Mouse (Mus musculus) layer of hippocampus, postnatal 14 days (tissue): Measurements from ENCODE around the gene Vmn1r51. TPM values are rescaled to one million over a fixed set of nuclear protein-coding genes. Genes with fewer than 3 reads are reported as not detected.
"Not testable (repeated sequence)": the region's sequence is repeated elsewhere in the genome, so short reads cannot be mapped to it uniquely, and the experiment has no call there.

Experiments used
- DNase-seq, 2 experiments: peaks; one replicate each; pipeline ENCODE4 v3.0.0; 2021 to 2022; ENCODE audit warnings: low spot score in 2 of 2, mixed read lengths in 1 of 2
- long read RNA-seq, 2 experiments: library from polyadenylated mRNA; stranded (forward); transcript quantifications; one replicate each; pipeline ENCODE4 v2.0.0; 2021
- total RNA-seq, 2 experiments: library from RNA; stranded (reverse); gene quantifications; 2 replicates each; pipeline ENCODE4 v1.2.3; 2021

Gene Vmn1r51
- total RNA-seq, result not detected
- long read RNA-seq, experiment 1, result 0 reads
- long read RNA-seq, experiment 2, result 0 reads

DNA sequence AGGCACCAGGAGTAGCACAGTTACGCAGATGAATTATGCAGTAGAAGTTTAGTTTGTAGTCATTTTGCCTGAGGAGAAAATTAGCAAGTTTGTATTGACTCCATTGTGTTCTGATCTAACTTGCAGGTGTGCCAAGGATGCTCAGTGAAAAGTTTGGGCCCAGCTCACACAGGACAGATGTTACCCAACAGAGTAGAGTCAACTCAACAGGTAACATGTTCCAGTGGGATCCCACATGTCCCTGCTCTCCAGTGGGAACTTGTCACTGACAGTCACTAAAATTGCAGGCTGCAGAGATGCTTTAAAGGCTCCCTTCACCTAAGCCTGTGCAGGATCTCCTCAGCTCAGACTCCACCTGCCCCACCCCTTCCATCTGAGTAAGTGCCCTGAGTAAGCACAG, at the start of gene Vmn1r51:
TSS of gene Vmn1r51 (plus strand) at position 301 of the 400 bp plus-strand sequence.
- DNase-seq, result not testable (repeated sequence)

DNA sequence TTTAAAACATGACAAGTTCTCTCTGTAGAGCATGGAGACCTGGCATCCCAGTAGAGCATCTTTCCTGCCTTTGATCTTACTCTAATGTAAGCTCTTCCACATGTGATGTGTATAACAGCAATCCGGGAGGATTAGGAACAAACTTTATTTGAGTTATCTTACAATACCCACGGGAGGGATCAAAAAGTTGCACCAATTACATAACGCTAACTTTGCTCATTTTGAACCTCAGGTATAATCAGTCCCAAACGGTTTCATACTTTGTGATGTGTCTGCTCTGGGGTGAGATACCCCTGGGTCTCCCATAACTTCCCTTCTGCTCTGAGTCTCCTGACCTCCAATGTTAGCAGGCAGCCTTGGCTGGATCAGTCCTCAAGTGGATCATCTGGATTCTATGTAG, 44.0 kb upstream of the Vmn1r51 start, which contains the start of gene Vmn1r49:
TSS of gene Vmn1r49 (minus strand) at position 101 of the 400 bp plus-strand sequence.
- no peak for DNase-seq

DNA sequence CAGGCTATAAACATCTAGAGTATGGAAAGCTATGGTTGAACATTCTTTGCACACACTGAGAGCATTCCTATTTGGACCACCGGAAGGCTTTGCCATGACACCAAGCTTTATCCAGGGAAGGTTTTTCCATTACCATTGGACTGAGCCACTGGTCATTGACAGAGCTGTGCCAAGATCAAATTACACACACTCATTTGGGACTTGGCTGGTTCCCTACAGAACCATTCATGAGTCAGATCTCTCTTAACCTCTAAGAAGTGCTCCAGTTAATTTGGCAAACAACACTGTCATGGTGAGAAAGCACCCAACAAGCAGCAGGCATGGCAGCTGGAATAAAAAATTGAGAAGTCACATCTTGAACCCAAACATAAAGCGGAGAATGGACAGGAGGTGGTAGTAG, 21.8 kb upstream of the Vmn1r51 start:
- no peak for DNase-seq

DNA sequence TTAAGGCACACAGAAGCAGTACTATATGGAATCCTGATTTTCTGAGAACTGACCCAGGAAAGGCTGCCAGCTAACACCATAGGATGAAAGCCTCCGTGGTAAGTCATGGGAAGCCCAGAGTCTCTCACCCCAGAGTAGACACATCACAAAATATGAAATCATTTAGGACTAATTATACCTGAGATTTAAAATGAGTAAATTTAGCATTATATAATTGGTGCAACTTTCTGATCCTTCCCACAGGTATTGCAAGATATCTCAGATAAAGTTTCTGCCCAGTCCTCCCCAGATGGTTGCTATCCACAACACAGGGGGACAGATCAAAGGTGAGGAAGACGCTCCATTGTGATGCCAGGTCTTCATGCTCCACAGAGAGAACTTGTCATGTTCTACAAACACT, 21.3 kb upstream of the Vmn1r51 start, which contains the start of gene Vmn1r50:
TSS of gene Vmn1r50 (plus strand) at position 301 of the 400 bp plus-strand sequence.
- DNase-seq, result no peak

DNA sequence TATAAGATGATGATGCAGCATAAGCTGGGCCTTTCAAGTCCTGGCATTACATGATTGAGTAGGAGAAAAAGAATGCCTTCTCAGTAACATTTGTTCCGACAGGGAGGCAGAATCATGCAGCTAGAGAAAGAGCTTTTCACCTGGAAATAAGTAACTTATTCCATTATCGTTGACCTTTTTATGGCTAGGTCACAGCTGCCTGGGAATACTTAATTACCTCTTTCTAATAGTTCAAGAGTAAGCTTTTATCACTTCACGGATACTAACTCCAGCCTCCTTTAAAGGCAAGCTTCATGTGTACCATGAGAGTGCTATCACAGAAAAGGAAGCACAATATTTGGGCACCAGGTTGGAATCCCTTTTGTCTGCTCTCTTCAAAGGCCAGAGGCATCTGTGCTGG, 37.7 kb downstream of the Vmn1r51 start:
- DNase-seq, result no peak

DNA sequence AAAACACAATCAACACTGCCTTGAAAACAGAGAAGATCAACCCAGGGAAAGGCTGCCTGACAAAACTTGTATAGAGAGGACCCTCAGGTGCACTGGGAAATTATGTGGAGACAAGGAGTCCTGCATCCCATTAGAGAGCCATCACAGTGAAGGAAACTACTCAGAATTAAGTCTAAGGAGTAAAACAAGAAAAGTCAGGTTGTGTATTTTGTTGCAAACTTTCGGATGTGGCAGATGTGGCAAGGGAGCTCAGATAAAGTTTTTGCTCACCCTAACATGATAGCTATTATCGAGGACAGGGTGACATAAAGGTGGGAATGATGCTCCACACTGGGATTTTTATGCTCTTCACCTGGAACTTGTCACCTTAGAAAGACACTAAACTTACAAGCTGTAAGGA, 52.1 kb downstream of the Vmn1r51 start, which contains the start of gene Vmn1r52:
TSS of gene Vmn1r52 (plus strand) at position 301 of the 400 bp plus-strand sequence.
- DNase-seq, result no peak

Other genes starting within 250 kb of the Vmn1r51 start
- gene Vmn1r42, start 246.2 kb upstream of the Vmn1r51 start, total RNA-seq, result not detected
- gene Vmn1r43, start 246.2 kb upstream of the Vmn1r51 start, total RNA-seq, result not detected
- gene Vmn1r44, start 238.9 kb upstream of the Vmn1r51 start, total RNA-seq, result not detected
- not detected for gene Vmn1r45, start 182.0 kb upstream of the Vmn1r51 start, total RNA-seq
- not detected for gene Vmn1r46, start 153.3 kb upstream of the Vmn1r51 start, total RNA-seq
- not detected for gene Vmn1r47, start 106.4 kb upstream of the Vmn1r51 start, total RNA-seq
- gene Vmn1r48, start 85.8 kb upstream of the Vmn1r51 start, total RNA-seq, result not detected
- not detected for gene Vmn1r49, start 44.1 kb upstream of the Vmn1r51 start, total RNA-seq
- not detected for gene Vmn1r50, start 21.2 kb upstream of the Vmn1r51 start, total RNA-seq
- not detected for gene Vmn1r52, start 52.2 kb downstream of the Vmn1r51 start, total RNA-seq
- not detected for gene V1ra8, start 80.2 kb downstream of the Vmn1r51 start, total RNA-seq
- not detected for gene Vmn1r53, start 101.8 kb downstream of the Vmn1r51 start, total RNA-seq
- not detected for gene Vmn1r54, start 123.7 kb downstream of the Vmn1r51 start, total RNA-seq
- not detected for gene BC048671, start 178.6 kb downstream of the Vmn1r51 start, total RNA-seq
- gene Chst13, start 202.6 kb downstream of the Vmn1r51 start, total RNA-seq, result not detected
- not detected for gene Uroc1, start 210.7 kb downstream of the Vmn1r51 start, total RNA-seq
- gene Zxdc, start 246.9 kb downstream of the Vmn1r51 start, total RNA-seq, result 10 to 100 TPM; 25.2 to 29.8 TPM